Mouse (Mus musculus) CH12.LX (cell line): ENCODE measurements around the gene Rbm6. TPM values are rescaled to one million over a fixed set of nuclear protein-coding genes. Genes with fewer than 3 reads are reported as not detected.

Experiments
- DNase-seq: peaks from one replicate; pipeline ENCODE4 v3.0.0-alpha.2; 2013; ENCODE audit errors: extremely low read depth
- H3K27ac ChIP-seq: 2 replicates; pipeline ENCODE4 v1.5.1; 2012; ENCODE audit warnings: low read depth, mild to moderate bottlenecking, control low read depth, moderate library complexity; ENCODE audit not compliant: insufficient read depth
- H3K27me3 ChIP-seq: replicated peaks from 2 replicates; pipeline ENCODE3; 2012; ENCODE audit warnings: inconsistent platforms
- H3K36me3 ChIP-seq, 2 experiments: replicated peaks in 1 of 2; 2 replicates each; pipeline versions ENCODE3 to v1.6.1; 2012; ENCODE audit warnings: inconsistent platforms in 1 of 2, low read length in 1 of 2, mild to moderate bottlenecking in 1 of 2, mixed read lengths in 1 of 2, moderate library complexity in 1 of 2; ENCODE audit not compliant: control insufficient read depth in 1 of 2, insufficient read depth in 1 of 2
- H3K4me1 ChIP-seq, 2 experiments: 2 replicates each; pipeline ENCODE4 v1.6.1; 2012; ENCODE audit warnings: inconsistent platforms in 1 of 2, moderate library complexity in 1 of 2; ENCODE audit not compliant: insufficient read depth in 2 of 2, control insufficient read depth in 1 of 2
- H3K4me2 ChIP-seq: 2 replicates; pipeline ENCODE4 v1.6.1; 2012; ENCODE audit warnings: low read depth, mild to moderate bottlenecking, control low read depth; ENCODE audit not compliant: poor library complexity, insufficient read depth, severe bottlenecking
- H3K4me3 ChIP-seq, 3 experiments: fragments of 150-350 bp in 1 of 3; sonication (generic) in 1 of 3; replicated peaks in 1 of 3; 2 replicates each; pipeline versions ENCODE3 to v1.5.1; 2011 to 2012; ENCODE audit warnings: low read depth in 2 of 3, low read length in 2 of 3, mild to moderate bottlenecking in 2 of 3, moderate library complexity in 2 of 3, control low read depth in 1 of 3, improper control_type of control experiment in 1 of 3, inconsistent platforms in 1 of 3, mixed read lengths in 1 of 3; ENCODE audit not compliant: poor library complexity in 1 of 3
- H3K79me2 ChIP-seq: replicated peaks from 2 replicates; pipeline ENCODE4 v1.6.1; 2012; ENCODE audit warnings: mild to moderate bottlenecking, moderate library complexity; ENCODE audit not compliant: control insufficient read depth, poor library complexity, insufficient read depth, severe bottlenecking; ENCODE audit errors: extremely low read depth
- H3K9ac ChIP-seq: 2 replicates; pipeline ENCODE4 v1.6.1; 2012; ENCODE audit warnings: low read depth, mild to moderate bottlenecking, control low read depth, moderate library complexity; ENCODE audit not compliant: insufficient read depth
- H3K9me3 ChIP-seq: replicated peaks from 2 replicates; pipeline ENCODE3; 2012; ENCODE audit warnings: low read length, inconsistent platforms, mixed read lengths
- BHLHE40 ChIP-seq: IDR thresholded peaks from 2 replicates; pipeline ENCODE4 v1.6.1; 2011; ENCODE audit warnings: mild to moderate bottlenecking, low read depth, low read length, improper control_type of control experiment
- CHD2 ChIP-seq: IDR thresholded peaks from 2 replicates; pipeline ENCODE4 v1.6.1; 2011; ENCODE audit warnings: low read length, improper control_type of control experiment
- CTCF ChIP-seq, 2 experiments: IDR thresholded peaks in 1 of 2; conservative IDR thresholded peaks in 1 of 2; 2 replicates each; pipeline ENCODE4 v1.5.1; 2011 to 2012; ENCODE audit warnings: low read depth in 2 of 2, low read length in 2 of 2, improper control_type of control experiment in 1 of 2, inconsistent platforms in 1 of 2, mild to moderate bottlenecking in 1 of 2, moderate library complexity in 1 of 2
- EP300 ChIP-seq: IDR thresholded peaks from 2 replicates; pipeline ENCODE4 v1.6.1; 2011; ENCODE audit warnings: low read length, improper control_type of control experiment
- IRF4 ChIP-seq: IDR thresholded peaks from 2 replicates; pipeline ENCODE4 v1.6.1; 2014; ENCODE audit warnings: low read depth, mild to moderate bottlenecking, inconsistent platforms, low read length, improper control_type of control experiment
- JUN ChIP-seq: IDR thresholded peaks from 2 replicates; pipeline ENCODE4 v1.6.1; 2011; ENCODE audit warnings: low read depth, mild to moderate bottlenecking, low read length, improper control_type of control experiment, moderate library complexity; ENCODE audit not compliant: insufficient read depth
- KAT2A ChIP-seq: IDR thresholded peaks from 2 replicates; pipeline ENCODE4 v1.6.1; 2012; ENCODE audit warnings: low read length, improper control_type of control experiment, inconsistent platforms; ENCODE audit not compliant: insufficient replicate concordance
- MAZ ChIP-seq: IDR thresholded peaks from 2 replicates; pipeline ENCODE4 v1.6.1; 2012; ENCODE audit warnings: low read depth, mild to moderate bottlenecking, inconsistent platforms, low read length, improper control_type of control experiment, moderate library complexity
- MEF2A ChIP-seq: IDR thresholded peaks from 2 replicates; pipeline ENCODE4 v1.6.1; 2014; ENCODE audit warnings: low read depth, mild to moderate bottlenecking, inconsistent platforms, low read length, improper control_type of control experiment, borderline replicate concordance
- MXI1 ChIP-seq: IDR thresholded peaks from 2 replicates; pipeline ENCODE4 v1.6.1; 2011; ENCODE audit warnings: mild to moderate bottlenecking, low read depth, low read length, improper control_type of control experiment
- MYC ChIP-seq: IDR thresholded peaks from 2 replicates; pipeline ENCODE4 v1.6.1; 2011; ENCODE audit warnings: low read depth, mild to moderate bottlenecking, improper control_type of control experiment, low read length
- NRF1 ChIP-seq: IDR thresholded peaks from 2 replicates; pipeline ENCODE4 v1.6.1; 2014; ENCODE audit warnings: low read depth, mild to moderate bottlenecking, inconsistent platforms, low read length, improper control_type of control experiment, moderate library complexity
- POLR2AphosphoS2 ChIP-seq: IDR thresholded peaks from 2 replicates; pipeline ENCODE4 v1.6.1; 2011; ENCODE audit warnings: low read depth, low read length, improper control_type of control experiment
- RAD21 ChIP-seq: IDR thresholded peaks from 2 replicates; pipeline ENCODE4 v1.6.1; 2011; ENCODE audit warnings: low read depth, mild to moderate bottlenecking, low read length, improper control_type of control experiment, moderate library complexity
- SIN3A ChIP-seq: IDR thresholded peaks from 2 replicates; pipeline ENCODE4 v1.6.1; 2012; ENCODE audit warnings: low read length, improper control_type of control experiment, inconsistent platforms
- USF1 ChIP-seq: IDR thresholded peaks from 2 replicates; pipeline ENCODE4 v1.6.1; 2014; ENCODE audit warnings: low read depth, mild to moderate bottlenecking, inconsistent platforms, low read length, improper control_type of control experiment
- USF2 ChIP-seq: conservative IDR thresholded peaks from 2 replicates; pipeline ENCODE4 v1.6.1; 2011; ENCODE audit warnings: low read depth, low read length, improper control_type of control experiment
- dilution Hi-C: fragments of 300-500 bp; cut with MboI; formaldehyde crosslinking; loops from 2 replicates; pipeline ENCODE4 v1.14.3; 2020; ENCODE audit warnings: low sequenced_read_pairs; ENCODE audit not compliant: extremely low pct_unique_long_range_greater_than_20kb, extremely low pct_ligation_motif_present
- in situ Hi-C: fragments of 300-500 bp; cut with MboI; formaldehyde crosslinking; loops from 3 replicates; pipeline ENCODE4 v1.14.3; 2019; ENCODE audit warnings: low sequenced_read_pairs, low pct_ligation_motif_present, low pct_unique_long_range_greater_than_20kb, mixed read lengths
- polyA plus RNA-seq: library from polyadenylated mRNA; unstranded; fragments of >175 nt; gene quantifications from 2 replicates; pipeline ENCODE4 v1.2.1, GENCODE M21; 2012; ENCODE audit warnings: low read depth; ENCODE audit not compliant: insufficient read length
- total RNA-seq, 2 experiments: library from RNA; depleted of rRNA; stranded (reverse); fragments of 300-350 nt in 1 of 2; fragments of >200 nt in 1 of 2; gene quantifications; 2 replicates each; pipeline ENCODE4 v1.2.3; 2012 to 2014

Rbm6 gene
- total and polyA plus RNA-seq, 3 experiments = 39.1 to 56.6 (median 43.3) TPM

DNA sequence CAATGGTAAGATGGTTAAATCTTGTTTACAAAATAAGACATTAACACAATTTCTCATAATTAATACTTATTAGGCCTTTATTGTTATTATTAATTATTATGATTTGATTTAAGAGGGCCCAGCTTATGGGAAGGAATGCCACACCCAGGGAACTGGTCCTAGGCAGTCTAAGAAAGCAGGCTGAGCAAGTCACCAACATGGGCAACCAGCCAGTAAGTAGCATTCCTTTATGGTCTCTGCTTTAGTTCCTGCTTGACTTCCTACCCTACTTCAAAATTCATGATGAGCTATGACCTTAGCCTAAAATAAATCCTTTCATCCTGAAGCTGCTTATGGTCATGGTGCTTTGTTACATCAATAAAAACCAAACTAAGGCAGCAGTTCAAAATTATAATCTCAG lies 41.3 kb downstream of the Rbm6 start:
- Histone ChIP-seq H3K9ac (no peak overlapping the region), H3K36me3 (peaks cover 15 to 66% of the 10 kb centered on the region in 2 experiments), H3K4me2 (no peak overlapping the region), H3K4me1 (no peaks in the 10 kb centered on the region), H3K4me3 (no peak overlapping the region), H3K9me3 (no peaks in the 10 kb centered on the region), H3K79me2 (0 out of 2 replicates have a peak, but pooled peaks cover 2% of the 10 kb centered on the region), H3K27ac (no peak overlapping the region), H3K27me3 (no peaks in the 10 kb centered on the region)
- TF ChIP-seq SIN3A = no peak
- TF ChIP-seq USF2 = no peak
- no peak for TF ChIP-seq KAT2A
- no peak for TF ChIP-seq CHD2
- no peak for TF ChIP-seq USF1
- no peak for TF ChIP-seq MEF2A
- no peak for TF ChIP-seq MYC
- no peak for TF ChIP-seq NRF1
- no peak for TF ChIP-seq RAD21
- TF ChIP-seq IRF4 = no peak
- TF ChIP-seq CTCF (conservative IDR thresholded peaks at IDR 0.05 in 1 of 2, IDR thresholded peaks at IDR 0.05 in 1 of 2; ENCODE audit: low read depth in 2 of 2, low read length in 2 of 2) = no peak
- TF ChIP-seq MAZ = no peak
- no peak for TF ChIP-seq EP300
- TF ChIP-seq MXI1 = no peak
- no peak for TF ChIP-seq POLR2AphosphoS2
- dilution Hi-C loops (no loop called here), in situ Hi-C loops (no loop called here)
- DNase-seq = no peak

- no peak overlapping the region for H3K4me2 ChIP-seq
- H3K27ac ChIP-seq = no peak overlapping the region
- no peak overlapping the region for H3K4me3 ChIP-seq
- no peaks in the 10 kb centered on the region for H3K27me3 ChIP-seq
- no peaks in the 10 kb centered on the region for H3K79me2 ChIP-seq
- in situ Hi-C loops (no loop called here), dilution Hi-C loops (no loop called here)
- TF ChIP-seq JUN = no peak
- TF ChIP-seq BHLHE40 = no peak
- no peak for TF ChIP-seq EP300
- no peaks in the 10 kb centered on the region for H3K4me1 ChIP-seq
- DNase-seq = no peak
- no peaks in the 10 kb centered on the region for H3K9me3 ChIP-seq
- no peak overlapping the region for H3K9ac ChIP-seq
- peaks cover 12 to 57% of the 10 kb centered on the region in 2 experiments for H3K36me3 ChIP-seq
Measured at GRCm38 (mm10) chr9:107812132-107812531, 60.9 kb downstream of the Rbm6 start.
